Mouse (Mus musculus): ENCODE results near the gene Brd1.
"Not testable (repeated sequence)": the region's sequence is repeated elsewhere in the genome, so short reads cannot be mapped to it uniquely, and the experiment has no call there.

The Brd1 gene

DNA sequence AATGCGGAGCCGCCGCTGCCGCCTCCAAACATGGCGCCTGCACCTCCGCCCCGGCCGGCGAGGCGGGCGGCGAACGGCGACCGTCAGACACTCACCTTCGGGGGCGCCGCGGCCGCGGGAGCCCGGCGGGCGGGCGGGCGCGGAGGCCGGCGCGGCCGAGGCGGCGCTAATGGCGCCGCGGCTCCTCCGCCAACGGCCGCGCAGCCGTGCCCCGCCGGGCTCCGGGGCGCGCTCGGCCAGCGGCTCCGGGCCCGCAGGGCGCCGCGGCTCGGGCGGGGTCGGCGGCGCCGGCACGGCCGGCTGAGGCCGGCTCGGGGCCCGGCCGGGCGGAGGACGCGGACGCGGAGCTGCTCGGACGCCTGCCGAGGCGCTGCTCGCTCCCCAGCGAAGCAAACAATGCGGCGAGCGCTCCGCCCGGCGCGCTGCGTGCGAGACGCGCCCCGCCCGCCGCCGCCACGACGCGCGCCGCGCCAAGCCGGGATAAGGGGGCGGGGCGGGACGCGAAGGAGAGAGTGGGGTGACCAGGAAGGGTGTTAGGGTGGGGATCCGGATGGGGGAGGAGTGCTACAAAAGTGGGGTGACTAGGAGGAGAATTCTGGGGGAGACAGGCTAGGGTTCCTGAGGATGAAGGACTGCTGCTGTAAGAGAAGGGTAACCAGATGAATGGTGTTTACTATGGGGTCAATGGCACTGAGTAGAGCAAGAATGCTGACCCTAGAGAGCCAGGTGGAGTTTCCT, at the start of gene Brd1:
Brd1 (minus strand) TSS at position 400 of the 738 bp plus-strand sequence.
- peak; percentile 86 for DNase-seq (ENCODE audit: low spot score)

DNA sequence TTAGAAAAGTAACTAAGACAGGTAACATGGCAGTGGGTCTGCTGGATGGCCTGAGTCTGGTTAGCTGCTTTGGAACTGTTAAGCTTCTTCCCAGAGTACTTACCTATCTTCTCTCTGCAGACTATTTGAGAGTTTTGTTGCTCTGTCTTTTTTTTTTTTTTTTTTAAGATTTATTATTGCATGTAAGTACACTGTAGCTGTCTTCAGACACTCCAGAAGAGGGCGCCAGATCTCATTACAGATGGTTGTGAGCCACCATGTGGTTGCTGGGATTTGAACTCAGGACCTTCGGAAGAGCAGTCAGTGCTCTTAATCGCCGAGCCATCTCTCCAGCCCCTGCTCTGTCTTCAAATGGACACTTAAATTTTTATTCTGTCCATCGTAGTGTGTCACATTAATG, 40.6 kb upstream of the Brd1 start:
- not testable (repeated sequence) for DNase-seq (ENCODE audit: low spot score)

GRCm38 (mm10) chr15:88768537-88768936, 34.5 kb upstream of the Brd1 start:
- DNase-seq (ENCODE audit: low spot score) = no peak

GRCm38 (mm10) chr15:88766139-88766538, 32.1 kb upstream of the Brd1 start:
- not testable (repeated sequence) for DNase-seq (ENCODE audit: low spot score)

GRCm38 (mm10) chr15:88761551-88761950, 27.5 kb upstream of the Brd1 start:
- no peak for DNase-seq (ENCODE audit: low spot score)

- no peak for DNase-seq (ENCODE audit: low spot score)
Measured at GRCm38 (mm10) chr15:88758061-88758460, 24.0 kb upstream of the Brd1 start.

DNA sequence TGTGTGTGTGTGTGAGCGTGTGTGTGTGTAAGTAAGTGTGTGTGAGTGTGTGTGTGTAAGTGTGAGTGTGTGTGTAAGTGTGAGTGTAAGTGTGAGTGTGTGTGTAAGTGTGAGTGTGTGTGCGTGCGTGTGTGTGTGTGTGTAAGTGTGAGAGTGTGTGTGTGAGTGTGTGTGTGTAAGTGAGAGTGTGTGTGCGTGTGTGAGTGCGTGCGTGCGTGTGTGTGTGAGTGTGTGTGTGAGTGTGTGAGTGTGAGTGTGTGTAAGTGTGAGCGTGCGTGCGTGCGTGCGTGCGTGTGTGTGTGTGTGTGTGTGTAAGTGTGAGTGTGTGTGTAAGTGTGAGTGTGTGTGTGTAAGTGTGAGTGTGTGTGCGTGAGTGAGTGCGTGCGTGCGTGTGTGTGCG, 21.7 kb upstream of the Brd1 start:
- DNase-seq (ENCODE audit: low spot score) = no peak

DNA sequence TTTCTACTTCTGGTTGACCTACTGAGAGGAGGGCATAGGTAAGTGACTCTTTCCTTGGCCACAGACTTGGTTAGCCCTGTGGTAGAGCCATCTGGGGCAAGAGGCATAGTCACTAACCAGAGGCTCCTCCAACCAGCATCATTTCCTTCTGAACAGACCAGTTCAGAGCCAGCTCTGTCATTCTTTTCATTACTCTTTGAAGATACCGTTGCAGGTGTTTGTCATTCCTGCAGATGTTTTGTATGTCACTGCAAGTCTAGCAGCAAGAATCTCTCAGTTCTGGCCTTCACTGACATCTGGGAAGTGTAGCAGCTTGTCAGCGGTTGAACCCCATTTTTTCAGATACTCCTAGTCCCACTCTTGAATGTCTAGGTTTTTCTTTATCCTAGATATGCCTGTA, 20.9 kb upstream of the Brd1 start:
- no peak for DNase-seq (ENCODE audit: low spot score)

DNA sequence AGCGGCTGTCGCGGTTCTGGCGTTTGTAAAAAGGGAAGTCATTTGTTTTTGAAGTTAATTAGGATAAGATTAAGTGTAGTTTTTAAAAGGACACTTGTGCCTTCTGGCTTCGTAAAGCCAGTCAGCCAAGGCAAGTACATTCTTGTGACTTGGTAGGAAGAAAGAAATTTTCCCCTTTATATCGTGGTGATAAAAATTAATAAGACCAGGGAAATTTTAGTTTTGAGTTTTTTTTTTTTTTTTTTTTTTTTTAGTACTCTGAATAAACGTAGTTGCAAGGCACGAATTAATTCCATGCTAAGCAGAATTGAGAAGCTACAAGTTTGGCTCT, 18.3 kb upstream of the Brd1 start:
- no peak for DNase-seq (ENCODE audit: low spot score)

- peak; percentile 76 for DNase-seq (ENCODE audit: low spot score)
Measured at GRCm38 (mm10) chr15:88751564-88752402, 17.8 kb upstream of the Brd1 start, which contains the start of gene Zbed4. Gene Zbed4 (plus strand): TSS chr15:88751660.

DNA sequence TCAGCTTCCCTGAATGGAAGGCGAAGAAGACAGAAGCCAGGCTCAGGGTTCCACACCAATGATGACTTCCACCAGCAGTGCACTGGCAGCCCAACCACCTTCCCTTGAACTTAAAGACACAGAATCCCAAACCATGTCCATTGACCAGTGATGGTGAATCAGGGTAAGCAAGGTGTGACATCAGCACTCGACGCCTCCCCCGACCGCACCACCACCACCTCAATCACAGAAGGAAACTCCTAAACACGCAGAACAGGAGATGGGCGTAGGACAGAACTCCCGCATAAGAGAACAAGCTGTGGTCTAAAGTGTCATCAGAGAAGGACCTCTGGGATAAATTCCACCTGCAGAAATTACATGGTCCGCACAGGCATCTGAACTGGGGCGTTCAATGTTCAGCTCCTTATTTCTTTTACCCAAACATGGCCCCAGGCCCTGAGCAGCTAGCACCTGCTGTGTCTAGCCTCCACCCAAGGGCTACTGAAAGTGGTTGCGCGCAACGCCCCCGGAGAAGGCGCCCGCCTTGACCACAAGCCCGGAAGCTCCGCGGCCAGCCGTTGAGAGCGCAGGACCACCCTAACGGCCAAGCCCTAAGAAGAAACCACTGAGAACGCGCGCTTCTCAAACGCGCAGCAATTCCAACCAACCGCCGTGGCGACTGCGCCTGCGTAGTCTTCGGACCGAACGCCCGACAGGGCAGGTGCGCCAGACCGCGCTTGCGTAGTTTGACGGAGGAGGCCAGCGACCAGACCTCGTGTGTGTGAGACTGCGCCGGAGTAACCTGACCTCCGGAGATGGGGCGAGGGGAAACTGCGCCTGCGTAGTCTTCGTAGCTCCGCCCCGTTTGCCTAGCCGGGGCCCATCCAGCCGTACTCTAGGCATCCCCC, 16.9 kb upstream of the Brd1 start:
- DNase-seq (ENCODE audit: low spot score) = peak; percentile 100

DNA sequence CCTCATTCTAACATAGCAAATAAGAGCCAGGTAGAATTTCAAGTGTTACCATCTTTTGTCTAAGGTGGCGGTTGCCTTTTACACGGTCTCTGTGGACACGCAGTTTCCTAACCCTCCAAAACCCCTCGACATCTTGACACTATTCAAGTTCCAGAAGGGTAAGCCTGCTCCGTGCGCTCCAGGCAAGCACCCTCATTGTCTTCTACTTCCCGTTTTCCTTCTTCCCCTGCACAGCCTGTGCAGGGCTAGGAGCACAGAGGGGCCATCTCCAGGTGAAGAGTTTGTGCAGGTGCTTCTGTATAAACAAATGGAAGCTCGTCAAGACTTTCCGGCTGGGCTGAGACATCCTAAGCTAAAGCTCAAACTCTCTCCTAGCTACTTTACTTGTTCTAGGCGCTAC, 16.0 kb upstream of the Brd1 start:
- DNase-seq (ENCODE audit: low spot score) = no peak

GRCm38 (mm10) chr15:88749617-88750016, 15.6 kb upstream of the Brd1 start:
- not testable (repeated sequence) for DNase-seq (ENCODE audit: low spot score)

GRCm38 (mm10) chr15:88745926-88746325, 11.9 kb upstream of the Brd1 start:
- DNase-seq (ENCODE audit: low spot score) = no peak

- no peak for DNase-seq (ENCODE audit: low spot score)
Measured at GRCm38 (mm10) chr15:88745347-88745746, 11.3 kb upstream of the Brd1 start.

GRCm38 (mm10) chr15:88743371-88743770, 9.3 kb upstream of the Brd1 start:
- DNase-seq (ENCODE audit: low spot score) = not testable (repeated sequence)

- DNase-seq (ENCODE audit: low spot score) = no peak
Measured at GRCm38 (mm10) chr15:88741366-88741765, 7.3 kb upstream of the Brd1 start.

DNA sequence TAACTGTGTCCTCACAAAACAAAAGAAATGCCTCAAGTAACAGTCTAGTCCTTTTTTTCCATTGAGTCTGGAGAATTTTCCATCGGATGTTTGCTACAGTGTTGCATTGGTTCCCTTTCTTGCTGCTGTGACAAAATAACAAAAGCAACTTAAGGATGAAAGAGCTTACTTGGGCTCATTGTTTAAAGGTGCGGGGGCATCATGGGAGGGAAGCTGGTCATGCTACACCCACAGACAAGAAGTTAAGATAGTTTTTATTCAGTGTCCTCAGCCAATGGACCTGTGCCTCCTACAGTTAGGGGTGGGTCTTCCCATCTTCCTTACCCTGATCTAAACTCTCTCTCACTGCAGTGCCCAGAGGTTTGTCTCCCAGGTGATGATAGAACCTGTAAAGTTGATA, 4.4 kb upstream of the Brd1 start:
- DNase-seq (ENCODE audit: low spot score) = no peak

DNA sequence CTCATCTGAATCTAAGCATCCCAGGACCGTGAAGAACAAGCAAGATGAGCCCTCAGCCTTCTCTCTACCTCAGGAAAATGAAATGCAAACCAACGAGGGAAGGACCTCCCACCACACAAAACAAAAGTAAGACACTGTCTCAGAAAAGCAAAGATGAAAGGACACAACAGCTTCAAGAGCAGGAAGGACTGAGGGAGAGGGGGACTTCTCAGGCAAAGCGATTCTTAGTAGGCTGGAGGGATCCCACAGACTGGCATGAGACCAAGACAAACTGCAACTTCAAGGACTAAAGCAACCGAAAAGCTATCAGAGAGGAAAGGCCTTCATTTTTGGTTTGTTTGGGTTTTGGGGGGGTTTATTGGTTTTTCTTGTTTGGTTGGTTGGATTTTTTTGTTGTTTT, 2.1 kb upstream of the Brd1 start:
- no peak for DNase-seq (ENCODE audit: low spot score)

DNA sequence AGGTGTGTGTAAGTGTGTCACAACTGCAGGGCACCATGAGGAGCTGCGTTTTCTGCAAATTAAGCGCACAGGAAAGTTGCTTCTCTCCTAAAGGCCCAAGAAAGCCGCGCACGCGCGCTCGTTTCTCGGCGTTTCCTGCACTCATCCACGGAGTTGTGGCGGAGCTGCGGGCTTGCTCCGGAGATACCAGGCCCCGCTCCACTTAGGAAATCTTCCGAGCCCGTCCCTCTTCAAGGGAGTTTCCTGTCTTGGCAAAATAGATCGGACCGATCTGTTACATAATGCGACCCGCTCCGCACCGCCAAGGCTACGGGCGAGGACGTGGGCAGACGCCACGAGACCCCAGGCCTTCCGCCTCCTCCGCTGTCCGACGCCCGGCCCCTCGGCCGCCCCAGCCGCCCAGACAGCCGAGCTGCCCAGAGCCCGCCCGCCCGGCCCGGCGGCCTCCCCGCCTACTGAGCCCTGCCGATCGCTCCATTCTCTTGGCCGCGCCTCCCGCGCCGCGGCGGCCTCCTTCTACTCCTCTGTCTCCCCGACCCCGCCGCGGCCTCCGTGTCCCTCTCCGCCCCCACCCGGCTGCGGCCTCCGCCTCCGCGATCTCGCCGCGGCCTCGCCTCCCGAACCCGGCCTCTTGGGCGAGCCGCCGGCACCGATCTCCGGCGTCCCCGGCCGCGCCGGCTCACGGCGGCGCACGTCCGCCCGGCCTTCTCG, 837 bp downstream of the Brd1 start:
- DNase-seq (ENCODE audit: low spot score) = peak; percentile 52

DNA sequence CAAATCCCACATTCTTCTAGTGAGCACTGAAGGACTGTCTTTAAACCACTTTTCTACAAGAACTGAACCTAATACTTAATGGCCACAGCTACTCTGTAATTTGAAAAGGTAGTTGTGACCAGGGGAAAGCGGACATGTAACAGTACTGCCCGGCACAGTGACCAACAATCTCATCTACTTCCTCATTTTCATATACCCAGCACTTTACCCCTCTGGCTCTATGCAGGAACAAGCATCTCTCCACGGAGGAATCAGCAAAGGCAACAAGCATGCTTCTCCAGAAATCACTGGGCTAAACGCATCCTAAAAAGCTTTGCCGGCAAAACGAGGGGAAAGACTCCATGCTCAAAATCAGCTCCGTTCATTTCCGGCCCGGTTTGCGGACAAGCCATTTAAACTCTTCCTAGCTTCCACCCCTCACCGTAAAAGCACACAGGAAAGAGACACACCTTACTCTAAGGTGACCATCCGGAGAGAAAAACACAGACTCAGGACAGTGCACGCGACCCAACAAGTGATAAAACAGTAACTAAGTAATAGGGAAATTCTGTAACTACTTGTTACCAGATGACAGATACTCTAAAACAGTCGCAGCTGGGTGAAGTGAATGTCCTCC, 1.5 kb downstream of the Brd1 start:
- no peak for DNase-seq (ENCODE audit: low spot score)

Data from embryo, embryonic 10 days (tissue).